Mouse (Mus musculus) kidney, postnatal 4 days (tissue): ENCODE data around the gene Olfr353.

Experiments used
- DNase-seq, 2 experiments: peaks; one replicate each; pipeline ENCODE4 v3.0.0; 2021; ENCODE audit warnings: mixed read lengths in 2 of 2

Gene Olfr353

DNA sequence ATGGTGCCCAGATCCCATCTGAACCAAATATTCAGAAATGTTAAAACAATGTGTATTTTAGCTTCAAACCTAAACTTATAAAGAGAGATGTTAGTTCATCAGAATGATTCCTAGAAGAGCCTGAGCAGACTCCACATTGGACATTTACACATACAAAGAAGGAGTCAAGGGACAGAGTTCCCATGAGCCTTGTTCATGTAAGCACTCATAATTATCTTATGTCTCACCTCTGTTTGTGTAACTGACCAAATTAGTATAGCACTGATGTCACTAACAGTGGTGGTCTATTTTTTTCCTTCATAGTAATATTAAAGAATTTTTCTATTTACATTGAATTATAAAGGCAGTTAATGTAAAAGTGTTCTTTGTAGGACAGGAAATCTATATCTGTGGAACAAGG, at the start of gene Olfr353:
TSS of gene Olfr353 (minus strand) at position 101 of the 400 bp plus-strand sequence.
- DNase-seq, result no peak

DNA sequence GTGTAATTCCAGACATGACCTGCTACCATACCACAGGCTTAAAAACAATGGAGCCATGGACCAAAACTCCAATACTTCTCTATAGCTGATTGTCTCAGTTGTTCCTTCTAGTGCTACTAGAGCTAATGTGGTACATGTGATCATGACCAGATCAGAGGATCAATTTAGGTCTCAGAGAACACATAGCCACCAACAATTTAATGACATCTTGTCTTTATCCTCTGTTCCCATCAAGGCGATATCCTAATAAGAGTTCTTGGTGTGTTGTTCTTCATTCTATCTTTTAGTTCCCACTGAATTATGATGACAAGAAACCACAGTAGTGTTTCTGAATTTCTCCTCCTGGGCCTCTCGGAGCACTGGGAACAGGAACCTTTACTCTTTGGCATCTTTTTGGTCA, 44.1 kb upstream of the Olfr353 start, which contains the start of gene Olfr356:
TSS of gene Olfr356 (plus strand) at position 301 of the 400 bp plus-strand sequence.
- DNase-seq, result no peak

DNA sequence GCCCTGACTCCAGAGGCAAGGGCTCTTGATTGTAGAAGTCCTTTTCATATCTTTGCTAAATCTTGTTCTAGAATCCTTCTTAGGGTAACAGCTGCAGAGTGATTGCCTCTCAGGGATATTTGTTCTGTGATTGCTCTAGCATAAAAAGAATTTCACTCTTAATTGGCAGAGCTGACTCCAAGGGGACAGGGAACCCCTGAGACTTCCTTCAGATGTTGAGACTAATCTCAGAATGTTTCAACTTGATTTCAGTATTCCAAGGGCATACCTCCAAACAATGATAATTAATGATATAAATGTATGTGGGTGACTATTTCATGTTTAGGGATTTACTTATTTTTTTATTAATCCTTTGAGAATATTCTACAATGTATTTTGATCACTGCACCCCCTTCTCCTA, 36.1 kb upstream of the Olfr353 start, which contains the start of gene Olfr355:
TSS of gene Olfr355 (minus strand) at position 101 of the 400 bp plus-strand sequence.
- DNase-seq, result no peak

DNA sequence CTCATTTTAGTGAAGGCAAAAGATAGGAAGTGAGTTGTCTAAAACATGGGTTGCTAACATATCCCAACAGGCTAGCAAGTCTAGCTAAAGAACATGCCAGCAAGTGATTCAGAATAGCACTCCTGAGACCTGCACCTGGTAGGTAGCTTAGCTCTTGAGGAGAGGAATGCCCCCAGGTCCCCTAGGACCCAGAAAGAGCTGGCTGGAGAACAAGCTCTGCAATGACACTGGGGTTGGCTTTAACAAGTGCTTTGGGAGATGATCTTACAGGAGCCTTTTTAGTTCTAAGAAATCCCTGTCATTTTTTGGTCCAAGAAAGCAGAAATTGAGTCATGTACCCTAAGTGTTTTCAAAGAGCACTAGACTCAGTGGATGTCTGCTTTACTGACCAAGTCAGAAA, 12.6 kb upstream of the Olfr353 start, which contains the start of gene Olfr354:
TSS of gene Olfr354 (plus strand) at position 301 of the 400 bp plus-strand sequence.
- no peak for DNase-seq

DNA sequence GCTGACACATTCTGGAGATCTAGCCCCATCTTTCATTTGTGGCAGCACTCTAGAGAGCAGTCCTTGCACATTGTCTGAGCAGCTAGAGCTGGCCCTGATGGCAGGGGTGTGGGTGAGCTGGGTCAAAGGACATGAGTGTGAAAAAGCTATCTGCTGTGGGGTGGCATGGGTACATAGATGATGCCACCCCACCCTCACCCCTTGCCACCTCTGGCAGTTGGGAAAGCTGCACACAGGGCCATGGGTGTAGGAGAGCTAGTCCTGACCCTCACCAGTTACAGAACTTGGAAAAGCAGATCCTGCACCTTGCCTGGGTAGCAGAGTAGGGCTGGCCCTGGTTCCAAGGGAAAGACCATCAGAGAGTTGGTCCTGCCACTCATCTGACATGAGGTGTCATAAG, 4.4 kb upstream of the Olfr353 start:
- DNase-seq, result no peak

DNA sequence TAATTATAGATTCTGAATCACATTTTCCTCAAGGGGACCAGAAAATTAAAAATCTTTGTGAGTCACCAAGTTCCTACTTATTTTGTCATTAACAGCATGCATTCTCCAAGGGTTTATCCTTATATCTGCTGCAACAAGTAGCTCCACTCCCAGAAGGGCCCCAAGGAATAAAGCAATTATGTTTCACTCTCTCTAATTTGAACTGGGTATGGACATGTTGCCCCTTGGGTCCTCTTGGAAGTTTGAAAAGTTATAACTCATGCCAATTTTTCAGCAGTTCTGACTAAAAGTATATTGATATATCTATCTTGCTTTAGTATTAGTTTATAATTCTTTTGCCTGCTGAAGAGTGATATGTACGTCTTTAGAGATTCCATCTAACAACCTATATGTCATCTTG, 24.6 kb downstream of the Olfr353 start, which contains the start of gene Olfr352:
TSS of gene Olfr352 (plus strand) at position 301 of the 400 bp plus-strand sequence.
- DNase-seq, result no peak

DNA sequence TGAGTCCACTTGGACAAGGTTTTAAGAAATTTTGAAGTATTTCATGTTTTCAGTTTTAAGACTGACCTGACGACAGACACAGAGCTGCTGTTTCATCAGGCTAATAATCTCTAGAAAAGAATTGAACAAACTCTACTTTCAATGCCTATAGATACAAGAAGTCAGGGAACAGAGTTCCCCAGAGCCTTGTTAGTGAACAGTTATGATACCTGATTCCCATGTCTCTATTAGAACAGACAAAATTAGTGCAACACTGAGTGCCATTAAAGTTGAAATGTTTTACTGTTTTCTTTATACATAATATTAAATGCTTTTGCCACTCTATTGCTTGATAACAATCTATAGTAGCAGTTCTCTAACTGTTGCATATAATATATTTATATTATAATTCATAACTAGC, 30.2 kb downstream of the Olfr353 start, which contains the start of gene Olfr351:
TSS of gene Olfr351 (minus strand) at position 101 of the 400 bp plus-strand sequence.
- no peak for DNase-seq

DNA sequence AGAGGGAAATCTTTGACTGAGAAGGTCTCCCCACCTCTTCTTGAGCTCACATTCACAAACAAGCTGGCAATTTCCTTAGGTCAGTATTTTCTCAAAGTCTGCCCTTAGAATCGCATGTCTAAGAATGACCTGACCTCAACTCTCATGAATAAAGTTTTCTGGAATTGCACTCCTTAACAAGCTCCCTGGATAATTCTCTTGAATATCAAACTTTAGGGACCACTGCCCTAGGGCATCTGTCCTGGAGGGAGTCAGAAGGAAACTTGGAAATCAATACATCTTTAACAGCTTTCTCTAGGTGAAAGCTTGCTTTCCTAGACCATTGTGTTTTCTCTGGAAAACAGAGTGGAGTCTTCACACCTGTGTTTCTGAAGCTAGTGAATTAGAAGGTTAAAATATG, 46.7 kb downstream of the Olfr353 start, which contains the start of gene Olfr350:
TSS of gene Olfr350 (plus strand) at position 301 of the 400 bp plus-strand sequence.
- DNase-seq, result no peak
